Mouse (Mus musculus) megakaryocyte, embryonic 14.5 days (primary cell): ENCODE data around the gene Adipor1. TPM values are rescaled to one million over a fixed set of nuclear protein-coding genes. Genes with fewer than 3 reads are reported as not detected.
"Not testable (repeated sequence)": the region's sequence is repeated elsewhere in the genome, so short reads cannot be mapped to it uniquely, and the experiment has no call there.

Source experiments
- H3K27me3 ChIP-seq: replicated peaks from 2 replicates; pipeline ENCODE3; 2012; ENCODE audit warnings: inconsistent platforms
- H3K36me3 ChIP-seq: replicated peaks from 2 replicates; pipeline ENCODE3; 2012; ENCODE audit warnings: low read length, inconsistent platforms, mixed read lengths
- H3K4me1 ChIP-seq: 2 replicates; pipeline ENCODE4 v1.6.1; 2012; ENCODE audit warnings: inconsistent platforms
- H3K4me3 ChIP-seq: replicated peaks from 2 replicates; pipeline ENCODE3; 2012; ENCODE audit warnings: moderate library complexity, mild to moderate bottlenecking, inconsistent platforms
- H3K9me3 ChIP-seq: 2 replicates; pipeline ENCODE4 v1.6.1; 2012; ENCODE audit warnings: inconsistent platforms
- FLI1 ChIP-seq: IDR thresholded peaks from 2 replicates; pipeline ENCODE4 v1.6.1; 2012; ENCODE audit warnings: low read length, inconsistent platforms, mixed read lengths
- GATA1 ChIP-seq: IDR thresholded peaks from 3 replicates; pipeline ENCODE4 v1.6.1; 2012; ENCODE audit warnings: mixed read lengths, low read length, inconsistent platforms, borderline replicate concordance
- polyA plus RNA-seq: library from polyadenylated mRNA; stranded (reverse); fragments of >175 nt; gene quantifications from 2 replicates; pipeline ENCODE4 v1.2.3, GENCODE M21; 2012; ENCODE audit warnings: low replicate concordance; ENCODE audit not compliant: insufficient read depth

Adipor1 gene
- polyA plus RNA-seq, 1 experiment: 119 TPM

GRCm38 (mm10) chr1:134418414-134418975, 3.3 kb downstream of the Adipor1 start:
- H3K9me3 ChIP-seq: no peaks in the 10 kb centered on the region
- H3K4me3 ChIP-seq: peak overlapping the region; percentile 96
- peaks cover 42% of the 10 kb centered on the region for H3K36me3 ChIP-seq
- TF ChIP-seq FLI1 (no peak), GATA1 (no peak)
- H3K4me1 ChIP-seq: peaks cover 81% of the 10 kb centered on the region
- H3K27me3 ChIP-seq: no peaks in the 10 kb centered on the region

GRCm38 (mm10) chr1:134419176-134419575, 4.0 kb downstream of the Adipor1 start:
- no peak for TF ChIP-seq FLI1
- no peak for TF ChIP-seq GATA1
- no peaks in the 10 kb centered on the region for H3K27me3 ChIP-seq
- H3K9me3 ChIP-seq: no peaks in the 10 kb centered on the region
- peak overlapping the region; percentile 96 for H3K4me3 ChIP-seq
- peaks cover 48% of the 10 kb centered on the region for H3K36me3 ChIP-seq
- H3K4me1 ChIP-seq: peaks cover 83% of the 10 kb centered on the region

- Histone ChIP-seq H3K4me3 (peak overlapping the region; percentile 96), H3K36me3 (peaks cover 56% of the 10 kb centered on the region), H3K9me3 (no peaks in the 10 kb centered on the region), H3K4me1 (peaks cover 79% of the 10 kb centered on the region), H3K27me3 (no peaks in the 10 kb centered on the region)
- TF ChIP-seq GATA1 (no peak), FLI1 (no peak)
Measured at GRCm38 (mm10) chr1:134419751-134420458, 4.7 kb downstream of the Adipor1 start.

- H3K9me3 ChIP-seq: no peaks in the 10 kb centered on the region
- H3K36me3 ChIP-seq: peaks cover 83% of the 10 kb centered on the region
- no peaks in the 10 kb centered on the region for H3K27me3 ChIP-seq
- TF ChIP-seq FLI1 (no peak), GATA1 (no peak)
- no peak overlapping the region for H3K4me3 ChIP-seq
- peaks cover 71% of the 10 kb centered on the region for H3K4me1 ChIP-seq
Measured at GRCm38 (mm10) chr1:134423911-134424310, 8.7 kb downstream of the Adipor1 start.

- no peaks in the 10 kb centered on the region for H3K9me3 ChIP-seq
- H3K4me1 ChIP-seq: peaks cover 48% of the 10 kb centered on the region
- H3K4me3 ChIP-seq: peak overlapping the region; percentile 51
- TF ChIP-seq GATA1 (no peak; the same call in 2 of the 3 replicates), FLI1 (no peak)
- H3K27me3 ChIP-seq: no peaks in the 10 kb centered on the region
- H3K36me3 ChIP-seq: peaks cover 95% of the 10 kb centered on the region
Measured at GRCm38 (mm10) chr1:134426289-134426688, 11.1 kb downstream of the Adipor1 start.

GRCm38 (mm10) chr1:134433002-134433401, 17.8 kb downstream of the Adipor1 start:
- Histone ChIP-seq H3K4me3 (no peak overlapping the region), H3K9me3 (no peaks in the 10 kb centered on the region), H3K27me3 (no peaks in the 10 kb centered on the region), H3K4me1 (peaks cover 14% of the 10 kb centered on the region), H3K36me3 (peaks cover 57% of the 10 kb centered on the region)
- TF ChIP-seq GATA1 (no peak), FLI1 (no peak)

- H3K4me1 ChIP-seq: peaks cover 14% of the 10 kb centered on the region
Measured at GRCm38 (mm10) chr1:134433473-134433872, 18.3 kb downstream of the Adipor1 start.

GRCm38 (mm10) chr1:134435414-134435813, 20.2 kb downstream of the Adipor1 start:
- Histone ChIP-seq H3K4me3 (peak overlapping the region; percentile 69), H3K36me3 (peaks cover 34% of the 10 kb centered on the region), H3K9me3 (0 out of 2 replicates have a peak, but pooled peaks cover 4% of the 10 kb centered on the region), H3K4me1 (peaks cover 14% of the 10 kb centered on the region), H3K27me3 (no peaks in the 10 kb centered on the region)
- TF ChIP-seq GATA1 (no peak), FLI1 (no peak)

More at GRCm38 (mm10) chr1:134433473-134433872, 18.3 kb downstream of the Adipor1 start:
- TF ChIP-seq FLI1 (no peak), GATA1 (no peak)
- Histone ChIP-seq H3K4me3 (no peak overlapping the region), H3K36me3 (peaks cover 53% of the 10 kb centered on the region), H3K27me3 (no peaks in the 10 kb centered on the region), H3K9me3 (0 out of 2 replicates have a peak, but pooled peaks cover 3% of the 10 kb centered on the region)

GRCm38 (mm10) chr1:134440437-134440836, 25.3 kb downstream of the Adipor1 start:
- Histone ChIP-seq H3K4me1 (peaks cover 18% of the 10 kb centered on the region), H3K4me3 (no peak overlapping the region), H3K36me3 (no peaks in the 10 kb centered on the region), H3K9me3 (0 out of 2 replicates have a peak, but pooled peaks cover 4% of the 10 kb centered on the region), H3K27me3 (no peaks in the 10 kb centered on the region)
- TF ChIP-seq FLI1 (no peak), GATA1 (no peak)

GRCm38 (mm10) chr1:134441737-134442136, 26.6 kb downstream of the Adipor1 start:
- H3K4me3 ChIP-seq, H3K9me3 ChIP-seq, H3K27me3 ChIP-seq, H3K36me3 ChIP-seq: not testable (repeated sequence)
- peaks cover 19% of the 10 kb centered on the region for H3K4me1 ChIP-seq

GRCm38 (mm10) chr1:134442394-134442793, 27.2 kb downstream of the Adipor1 start:
- H3K4me1 ChIP-seq: peaks cover 19% of the 10 kb centered on the region
- H3K4me3 ChIP-seq: no peak overlapping the region
- H3K27me3 ChIP-seq: no peaks in the 10 kb centered on the region
- no peaks in the 10 kb centered on the region for H3K36me3 ChIP-seq
- no peak for TF ChIP-seq FLI1
- 0 out of 2 replicates have a peak, but pooled peaks cover 4% of the 10 kb centered on the region for H3K9me3 ChIP-seq

GRCm38 (mm10) chr1:134443288-134443687, 28.1 kb downstream of the Adipor1 start:
- H3K9me3 ChIP-seq, H3K27me3 ChIP-seq, H3K36me3 ChIP-seq, H3K4me3 ChIP-seq: not testable (repeated sequence)
- H3K4me1 ChIP-seq: peaks cover 19% of the 10 kb centered on the region
